Mouse (Mus musculus) ES-E14 (cell line): ENCODE measurements around the gene Phlda2. TPM values are rescaled to one million over a fixed set of nuclear protein-coding genes. Genes with fewer than 3 reads are reported as not detected.
A peak's percentile ranks its signal among the peaks of the same experiment; 100 is the strongest.

ENCODE experiments used
- DNase-seq: peaks from one replicate; pipeline ENCODE4 v3.0.0-alpha.2; 2013; ENCODE audit warnings: low read depth, low spot score
- H3K27ac ChIP-seq: 2 replicates; pipeline ENCODE4 v1.5.1; 2012; ENCODE audit warnings: low read depth, mild to moderate bottlenecking, low read length, moderate library complexity, mixed read lengths; ENCODE audit not compliant: poor library complexity, insufficient read depth, severe bottlenecking
- H3K36me3 ChIP-seq: 2 replicates; pipeline ENCODE4 v1.6.1; 2012; ENCODE audit warnings: mild to moderate bottlenecking, low read length, moderate library complexity, mixed read lengths; ENCODE audit not compliant: control insufficient read depth, poor library complexity, insufficient read depth, severe bottlenecking
- H3K4me1 ChIP-seq, 2 experiments: fragments of 150-350 bp in 1 of 2; sonication (generic) in 1 of 2; 2 replicates each; pipeline ENCODE4 v1.6.1; 2012; ENCODE audit warnings: low read length in 2 of 2, mild to moderate bottlenecking in 1 of 2, mixed read lengths in 1 of 2; ENCODE audit not compliant: control insufficient read depth in 2 of 2, insufficient read depth in 2 of 2, poor library complexity in 1 of 2
- H3K4me3 ChIP-seq, 2 experiments: fragments of 150-350 bp in 1 of 2; sonication (generic) in 1 of 2; 2 replicates each; pipeline ENCODE4 v1.5.1; 2012; ENCODE audit warnings: low read length in 2 of 2, low read depth in 1 of 2, mild to moderate bottlenecking in 1 of 2, mixed read lengths in 1 of 2; ENCODE audit not compliant: insufficient read depth in 1 of 2, poor library complexity in 1 of 2, severe bottlenecking in 1 of 2
- H3K9ac ChIP-seq: 2 replicates; pipeline ENCODE4 v1.6.1; 2012; ENCODE audit warnings: low read depth, mild to moderate bottlenecking, low read length, mixed read lengths; ENCODE audit not compliant: poor library complexity, insufficient read depth, severe bottlenecking
- H3K9me3 ChIP-seq: fragments of 150-350 bp; sonication (generic); 2 replicates; pipeline ENCODE4 v1.6.1; 2012; ENCODE audit warnings: low read depth, mild to moderate bottlenecking, low read length; ENCODE audit not compliant: control insufficient read depth, insufficient read depth
- CHD2 ChIP-seq: IDR thresholded peaks from 2 replicates; pipeline ENCODE4 v1.6.1; 2014; ENCODE audit warnings: mild to moderate bottlenecking, low read depth, low read length, inconsistent platforms
- HCFC1 ChIP-seq: IDR thresholded peaks from 2 replicates; pipeline ENCODE4 v1.6.1; 2012; ENCODE audit warnings: low read length, inconsistent platforms, borderline replicate concordance; ENCODE audit not compliant: insufficient read depth
- MAFK ChIP-seq: IDR thresholded peaks from 2 replicates; pipeline ENCODE4 v1.6.1; 2014; ENCODE audit warnings: mild to moderate bottlenecking, low read depth, low read length, inconsistent platforms; ENCODE audit not compliant: insufficient read depth
- ZC3H11A ChIP-seq: IDR thresholded peaks from 2 replicates; pipeline ENCODE4 v1.6.1; 2012; ENCODE audit warnings: low read depth, mild to moderate bottlenecking, inconsistent platforms, low read length, borderline replicate concordance
- ZNF384 ChIP-seq: IDR thresholded peaks from 2 replicates; pipeline ENCODE4 v1.6.1; 2012; ENCODE audit warnings: low read depth, low read length, inconsistent platforms
- in situ Hi-C, 2 experiments: fragments of 600-800 bp; cut with MboI; formaldehyde crosslinking; loops; one replicate each; pipeline ENCODE4 v1.15.1; 2025; ENCODE audit warnings: low sequenced_read_pairs in 2 of 2, inconsistent platforms in 1 of 2; ENCODE audit not compliant: unreplicated experiment in 2 of 2
- total RNA-seq: library from RNA; depleted of rRNA; stranded (reverse); fragments of 300-350 nt; gene quantifications from 2 replicates; pipeline ENCODE4 v1.2.3, GENCODE M21; 2012

Gene Phlda2
- total RNA-seq, 1 experiment, result 113 TPM

- H3K9me3 ChIP-seq, result no peaks in the 10 kb centered on the region
- no peak overlapping the region for H3K27ac ChIP-seq
- H3K4me3 ChIP-seq, result no peak overlapping the region
- H3K9ac ChIP-seq, result no peak overlapping the region
- no peak for TF ChIP-seq ZC3H11A
- peak; percentile 72 for TF ChIP-seq ZNF384
- H3K4me1 ChIP-seq, result peaks cover 0 to 2% of the 10 kb centered on the region in 2 experiments; a peak in 1 of 4 replicates
- DNase-seq, result no peak
- peaks cover 13% of the 10 kb centered on the region for H3K36me3 ChIP-seq
- in situ Hi-C loops, result no loop called here
Measured at GRCm38 (mm10) chr7:143511335-143511712, 8.4 kb upstream of the Phlda2 start.

GRCm38 (mm10) chr7:143510593-143511334, 7.8 kb upstream of the Phlda2 start:
- DNase-seq, result no peak

GRCm38 (mm10) chr7:143509566-143509965, 6.6 kb upstream of the Phlda2 start:
- H3K36me3 ChIP-seq, result peaks cover 10% of the 10 kb centered on the region
- no peaks in the 10 kb centered on the region for H3K9me3 ChIP-seq
- in situ Hi-C loops, result no loop called here
- H3K4me1 ChIP-seq, result peaks cover 0 to 12% of the 10 kb centered on the region in 2 experiments; a peak in 2 of 4 replicates
- DNase-seq, result no peak
- no peak for TF ChIP-seq MAFK
- no peak for TF ChIP-seq ZNF384
- TF ChIP-seq ZC3H11A, result no peak
- TF ChIP-seq HCFC1, result no peak
- TF ChIP-seq CHD2, result no peak
- no peak overlapping the region for H3K9ac ChIP-seq
- no peak overlapping the region for H3K4me3 ChIP-seq
- no peak overlapping the region for H3K27ac ChIP-seq

More at GRCm38 (mm10) chr7:143510593-143511334, 7.8 kb upstream of the Phlda2 start:
- H3K4me3 ChIP-seq, result no peak overlapping the region
- no peak overlapping the region for H3K9ac ChIP-seq
- no peak overlapping the region for H3K27ac ChIP-seq
- no peaks in the 10 kb centered on the region for H3K9me3 ChIP-seq
- H3K36me3 ChIP-seq, result peaks cover 13% of the 10 kb centered on the region
- peaks cover 0 to 5% of the 10 kb centered on the region in 2 experiments; a peak in 1 of 4 replicates for H3K4me1 ChIP-seq
- TF ChIP-seq MAFK (no peak), ZNF384 (no peak), ZC3H11A (no peak), CHD2 (no peak), HCFC1 (no peak)
- in situ Hi-C loops, result no loop called here

GRCm38 (mm10) chr7:143506675-143507074, 3.7 kb upstream of the Phlda2 start:
- DNase-seq, result peak; percentile 64

More at GRCm38 (mm10) chr7:143506675-143507074, 3.7 kb upstream of the Phlda2 start:
- Histone ChIP-seq H3K9ac (no peak overlapping the region), H3K4me3 (peak overlapping the region in 1 of 2 experiments; percentile 9; a peak in 1 of 4 replicates), H3K9me3 (no peaks in the 10 kb centered on the region), H3K27ac (no peak overlapping the region), H3K4me1 (peaks cover 2 to 17% of the 10 kb centered on the region in 2 experiments; a peak in 2 of 4 replicates), H3K36me3 (no peaks in the 10 kb centered on the region)
- TF ChIP-seq ZC3H11A (peak; percentile 79), CHD2 (no peak), ZNF384 (0 out of 2 replicates have a peak, but pooled peaks have one; percentile 18), MAFK (no peak), HCFC1 (no peak)
- in situ Hi-C loops, result no loop called here
